In the genomic region with DNA sequence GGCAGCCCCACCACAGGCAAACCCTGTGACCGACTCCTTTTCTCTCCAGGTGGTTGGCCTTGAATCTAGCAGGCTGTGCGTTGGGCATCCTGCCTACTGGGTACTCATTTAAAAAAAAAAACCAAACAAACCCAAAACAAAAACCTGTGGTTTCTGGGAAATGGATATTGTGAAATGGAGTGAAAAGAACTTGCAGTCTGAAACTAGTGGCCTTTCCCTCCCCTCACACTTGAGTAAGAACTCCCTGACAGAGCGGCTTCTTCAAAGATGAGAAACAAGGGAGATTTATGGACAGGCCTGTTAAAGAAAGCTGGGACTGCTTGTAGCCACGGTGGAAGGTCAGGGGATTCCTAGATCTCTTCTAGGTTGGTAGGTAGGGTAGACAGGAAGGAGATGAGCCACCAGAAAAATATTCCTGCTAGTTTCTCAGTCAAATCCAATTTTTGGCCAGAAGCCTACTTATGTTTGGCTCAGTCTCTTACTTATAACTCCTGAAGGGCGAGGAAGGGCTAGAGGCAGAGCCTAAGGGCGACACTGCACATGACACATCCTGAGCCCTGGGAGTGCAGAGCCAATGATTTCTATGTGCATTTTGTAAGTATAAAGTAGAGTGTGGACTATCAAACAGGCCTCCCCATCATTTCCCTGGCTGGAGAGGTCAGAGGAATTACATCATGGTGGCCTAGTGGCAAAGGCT, we compare ENCODE assay signal across 14 mouse cellular contexts. TPM values are rescaled to one million over a fixed set of nuclear protein-coding genes. Genes with fewer than 3 reads are reported as not detected.
DNase-seq lines count a peak whose midpoint lies in the region; ATAC-seq and TF ChIP-seq lines count a peak whose summit lies in the region.
"Had no signal": no experiment of that assay in that cellular context is flagged by ENCODE, and none has a peak within 500 bp of the region (broad histone marks: within the 10 kb centered on the region; RNA-seq: fewer than 3 reads in every experiment).

No protein-coding gene starts in this region.

- 23% methylated on average over 6 of the region's 6 CpGs for WGBS in liver, adult 2 months
- WGBS in lung, postnatal 0 days: 58% methylated on average over 6 of the region's 6 CpGs

- peak; percentile 53 for ATAC-seq in lung, postnatal 0 days
- ATAC-seq in erythroblast, adult 5-6 weeks (replicated peaks; ENCODE audit: low FRiP score, poor library complexity, severe bottlenecking): no peak
- ATAC-seq in monocyte, adult 5-6 weeks (replicated peaks; ENCODE audit: insufficient number of reproducible peaks, low FRiP score, low TSS enrichment, poor library complexity, severe bottlenecking): no peak
- ATAC-seq: forebrain, postnatal 0 days had no signal

- no peak for TF ChIP-seq POLR2A in liver, adult 2 months (IDR thresholded peaks at IDR 0.05; ENCODE audit: extremely low read depth, insufficient read depth, low read length)

- no peaks in the 10 kb centered on the region for H3K9me3 ChIP-seq in lung, postnatal 0 days (ENCODE audit: low read length)
- H3K9me3 ChIP-seq: embryonic facial prominence, embryonic 12.5 days; liver, embryonic 13.5 days had no signal

- H3K4me3 ChIP-seq in liver, adult 2 months (ENCODE audit: insufficient read depth, low read depth, low read length): no peak overlapping the region
- no peak overlapping the region for H3K4me3 ChIP-seq in lung, postnatal 0 days (ENCODE audit: low read depth, low read length)
- H3K4me3 ChIP-seq: embryonic facial prominence, embryonic 12.5 days; left cerebral cortex, adult 2 months; liver, embryonic 13.5 days had no signal

- DNase-seq in cerebellum, postnatal 14 days: peak; percentile 31 to 40
- no peak for DNase-seq in cerebellum, adult 11 months
- DNase-seq in liver, adult 2 months (ENCODE audit: extremely low read depth, low read depth, low spot score): peak; percentile 93
- no peak for DNase-seq in liver
- peak; percentile 66 for DNase-seq in Muller cell, postnatal 12 days (ENCODE audit: inconsistent ontology term)
- DNase-seq in lung, postnatal 0 days (ENCODE audit: low spot score): peak; percentile 75
- DNase-seq: forebrain, postnatal 0 days; heart, postnatal 36 days; kidney, adult 11 months; liver, embryonic 13.5 days had no signal

- H3K27ac ChIP-seq in liver, adult 2 months (replicated peaks; ENCODE audit: insufficient read depth, low read depth, low read length): peak overlapping the region; percentile 47
- peak overlapping the region; percentile 23; the same call in 1 of the 2 replicates for H3K27ac ChIP-seq in lung, postnatal 0 days (ENCODE audit: low read length)
- H3K27ac ChIP-seq: embryonic facial prominence, embryonic 12.5 days; left cerebral cortex, adult 2 months; liver, embryonic 13.5 days had no signal

- H3K27me3 ChIP-seq in liver, adult 2 months (ENCODE audit: control insufficient read depth, insufficient read depth, low read length): no peaks in the 10 kb centered on the region
- no peaks in the 10 kb centered on the region for H3K27me3 ChIP-seq in lung, postnatal 0 days (replicated peaks; ENCODE audit: insufficient read depth, low read length)
- H3K27me3 ChIP-seq: embryonic facial prominence, embryonic 12.5 days; liver, embryonic 13.5 days had no signal

- no peak for TF ChIP-seq CTCF in liver, adult 2 months (IDR thresholded peaks at IDR 0.05; ENCODE audit: low read depth, low read length)
- no peak for TF ChIP-seq CTCF in lung, postnatal 0 days (IDR thresholded peaks at IDR 0.05)

- H3K79me2 ChIP-seq in liver, adult 2 months (ENCODE audit: control insufficient read depth, insufficient read depth, low read length): no peaks in the 10 kb centered on the region

- no peaks in the 10 kb centered on the region for H3K36me3 ChIP-seq in liver, adult 2 months (ENCODE audit: control insufficient read depth, insufficient read depth, low read length)
- H3K36me3 ChIP-seq in lung, postnatal 0 days (ENCODE audit: insufficient read depth, low read length): 0 out of 2 replicates have a peak, but pooled peaks cover 3% of the 10 kb centered on the region

- no peak overlapping the region for H3K4me2 ChIP-seq in lung, postnatal 0 days (replicated peaks; ENCODE audit: low read depth, low read length)
- H3K4me2 ChIP-seq: embryonic facial prominence, embryonic 12.5 days; liver, embryonic 13.5 days had no signal

- H3K4me1 ChIP-seq in liver, adult 2 months (ENCODE audit: control insufficient read depth, insufficient read depth, low read length): peaks cover 16% of the 10 kb centered on the region
- H3K4me1 ChIP-seq in lung, postnatal 0 days (ENCODE audit: insufficient read depth, low read depth, low read length): no peaks in the 10 kb centered on the region
- H3K4me1 ChIP-seq: embryonic facial prominence, embryonic 12.5 days had no signal

- H3K9ac ChIP-seq in liver, adult 2 months (ENCODE audit: low read depth, low read length): no peak overlapping the region
- no peak overlapping the region for H3K9ac ChIP-seq in lung, postnatal 0 days (replicated peaks; ENCODE audit: low read depth)
- H3K9ac ChIP-seq: embryonic facial prominence, embryonic 12.5 days; forebrain, postnatal 0 days; liver, embryonic 13.5 days had no signal

- peak; percentile 64 for TF ChIP-seq EP300 in lung, postnatal 0 days (IDR thresholded peaks at IDR 0.05)

RNA-seq across cellular contexts. Expression of gene Zfp36l2, which starts 27.7 kb away (rescaled TPM):
- 18.7 and 22.3 TPM in 2 replicates for total RNA-seq in liver, adult 2 months (2014; rRNA removed)
- polyA plus RNA-seq in liver, adult 2 months (2012; rRNA removed): 17.3 and 26.5 TPM in 2 replicates
- polyA plus RNA-seq in lung, postnatal 0 days (2015; fragmentation: Nextera tagmentation; extraction: Ambion mirVana): 15.6 and 17.5 TPM in 2 replicates
- 50.2 and 57.8 TPM in 2 replicates for total RNA-seq in erythroblast, adult 5-6 weeks (2015; ENCODE audit: low replicate concordance)
- 23.0 and 25.8 TPM in 2 replicates for total RNA-seq in erythroblast, adult 5-6 weeks (2017; ENCODE audit: low replicate concordance)
- total RNA-seq in monocyte, adult 5-6 weeks (2017): 346 to 394 TPM (median 381 TPM) in 3 replicates

Comparison
In these comparisons a context has a peak if more than half of its experiments do, and no peak if none do; other contexts are left out.
1. DNase-seq: peak in cerebellum, postnatal 14 days (2 of 2), liver, adult 2 months (single experiment), Muller cell, postnatal 12 days (single experiment) and lung, postnatal 0 days (single experiment); none in cerebellum, adult 11 months (single experiment) and liver (single experiment).